ENCODE assay signal across 25 mouse cellular contexts in genomic region chr10:71267973-71268372, GRCm38 (mm10). TPM values are rescaled to one million over a fixed set of nuclear protein-coding genes. Genes with fewer than 3 reads are reported as not detected.
A peak's percentile ranks its signal among the peaks of the same experiment; 100 is the strongest.
DNase-seq lines count a peak whose midpoint lies in the region; ATAC-seq and TF ChIP-seq lines count a peak whose summit lies in the region.
"Had no signal": no experiment of that assay in that cellular context is flagged by ENCODE, and none has a peak within 500 bp of the region (broad histone marks: within the 10 kb centered on the region; RNA-seq: fewer than 3 reads in every experiment).

No protein-coding gene starts in this region.

- TF ChIP-seq CTCF in gastrocnemius, adult 2 months (IDR thresholded peaks at IDR 0.05), result no peak
- no peak for TF ChIP-seq CTCF in layer of hippocampus, adult 2 months (conservative IDR thresholded peaks at IDR 0.05)
- no peak for TF ChIP-seq CTCF in CH12.LX (conservative IDR thresholded peaks at IDR 0.05 in 1 of 2, IDR thresholded peaks at IDR 0.05 in 1 of 2; ENCODE audit: low read depth in 2 of 2, low read length in 2 of 2)
- no peak for TF ChIP-seq CTCF in cortical plate, adult 2 months (IDR thresholded peaks at IDR 0.05; ENCODE audit: extremely low read depth, insufficient read depth, low read length)

- no peak for TF ChIP-seq EP300 in CH12.LX (IDR thresholded peaks at IDR 0.05; ENCODE audit: low read length)

- no peaks in the 10 kb centered on the region for H3K9me3 ChIP-seq in CH12.LX (replicated peaks; ENCODE audit: low read length)
- H3K9me3 ChIP-seq: embryonic facial prominence, embryonic 10.5 days; embryonic facial prominence, embryonic 13.5 days; forebrain, embryonic 12.5 days; heart, embryonic 12.5 days; hindbrain, embryonic 12.5 days; hindbrain, embryonic 15.5 days; intestine, embryonic 15.5 days had no signal

- H3K79me2 ChIP-seq in CH12.LX (replicated peaks; ENCODE audit: control insufficient read depth, extremely low read depth, insufficient read depth, poor library complexity, severe bottlenecking), result no peaks in the 10 kb centered on the region

- H3K4me3 ChIP-seq in gastrocnemius, adult 2 months, result peak overlapping the region; percentile 29; the same call in 1 of the 2 replicates
- H3K4me3 ChIP-seq in layer of hippocampus, adult 2 months, result no peak overlapping the region
- no peak overlapping the region for H3K4me3 ChIP-seq in CH12.LX (replicated peaks in 1 of 3; ENCODE audit: low read depth in 2 of 3, low read length in 2 of 3, poor library complexity in 1 of 3)
- no peak overlapping the region for H3K4me3 ChIP-seq in cortical plate, adult 2 months (ENCODE audit: insufficient read depth, low read length)
- H3K4me3 ChIP-seq: embryonic facial prominence, embryonic 10.5 days; embryonic facial prominence, embryonic 13.5 days; erythroblast, embryonic 14.5 days; forebrain, embryonic 12.5 days; heart, embryonic 12.5 days; hindbrain, embryonic 12.5 days; hindbrain, embryonic 15.5 days; intestine, embryonic 15.5 days had no signal

- H3K27me3 ChIP-seq in CH12.LX (replicated peaks), result no peaks in the 10 kb centered on the region
- H3K27me3 ChIP-seq: embryonic facial prominence, embryonic 13.5 days; forebrain, embryonic 12.5 days; heart, embryonic 12.5 days; hindbrain, embryonic 12.5 days; hindbrain, embryonic 15.5 days; intestine, embryonic 15.5 days; Patski had no signal

- H3K9ac ChIP-seq in CH12.LX (ENCODE audit: insufficient read depth, low read depth), result no peak overlapping the region
- H3K9ac ChIP-seq: embryonic facial prominence, embryonic 13.5 days; forebrain, embryonic 12.5 days; forebrain, postnatal 0 days; heart, embryonic 12.5 days; hindbrain, embryonic 12.5 days; hindbrain, embryonic 15.5 days; intestine, embryonic 15.5 days had no signal

- in situ Hi-C loops in CH12.LX (cut with MboI; ENCODE audit: low pct_ligation_motif_present, low pct_unique_long_range_greater_than_20kb, low sequenced_read_pairs), result no loop called here

- H3K4me2 ChIP-seq in CH12.LX (ENCODE audit: insufficient read depth, low read depth, poor library complexity, severe bottlenecking), result no peak overlapping the region
- H3K4me2 ChIP-seq: embryonic facial prominence, embryonic 13.5 days; forebrain, embryonic 12.5 days; heart, embryonic 12.5 days; hindbrain, embryonic 12.5 days; hindbrain, embryonic 15.5 days; intestine, embryonic 15.5 days had no signal

- dilution Hi-C loops in CH12.LX (cut with MboI; ENCODE audit: extremely low pct_ligation_motif_present, extremely low pct_unique_long_range_greater_than_20kb, low sequenced_read_pairs), result no loop called here

- intact Hi-C loops in gastrocnemius, adult 2 months (cut with DNase I), result loop anchor here (2.0 kb wide), 1 partner anchor 15 kb away; no protein-coding TSS in a partner anchor

- ATAC-seq in cerebellum, adult (ENCODE audit: insufficient number of reproducible peaks, low FRiP score, low TSS enrichment), result no peak
- ATAC-seq: CD4-positive, CD25-positive, alpha-beta regulatory T cell, adult 4 months; forebrain, postnatal 0 days; intestine, embryonic 15.5 days; Patski had no signal

- peaks cover 3 to 15% of the 10 kb centered on the region in 2 experiments; a peak in 3 of 4 replicates for H3K4me1 ChIP-seq in CH12.LX (ENCODE audit: control insufficient read depth in 1 of 2, insufficient read depth in 2 of 2)
- H3K4me1 ChIP-seq in cortical plate, adult 2 months (ENCODE audit: control insufficient read depth, insufficient read depth, low read length), result peaks cover 16% of the 10 kb centered on the region
- H3K4me1 ChIP-seq: intestine, embryonic 15.5 days had no signal

- TF ChIP-seq POLR2A in CH12.LX (IDR thresholded peaks at IDR 0.05; ENCODE audit: low read depth, low read length), result no peak
- TF ChIP-seq POLR2A in cortical plate, adult 2 months (IDR thresholded peaks at IDR 0.05; ENCODE audit: extremely low read depth, insufficient read depth, low read length), result no peak

- no peak for DNase-seq in gastrocnemius, adult 2 months
- no peak for DNase-seq in gastrocnemius, postnatal 10 days
- no peak for DNase-seq in layer of hippocampus, adult 2 months (ENCODE audit: low spot score in 2 of 2)
- DNase-seq in layer of hippocampus, postnatal 10 days (ENCODE audit: low spot score in 2 of 2), result no peak
- no peak for DNase-seq in CH12.LX (ENCODE audit: extremely low read depth)
- DNase-seq: adrenal gland, postnatal 10 days; adrenal gland, postnatal 36 days; cerebellum, adult 11 months; cerebellum, adult 9-11 months; embryo, embryonic 11 days; forebrain, postnatal 0 days; gastrocnemius, postnatal 36 days; kidney, adult 11 months had no signal

- H3K36me3 ChIP-seq in CH12.LX (replicated peaks in 1 of 2; ENCODE audit: control insufficient read depth in 1 of 2, insufficient read depth in 1 of 2, low read length in 1 of 2), result no peaks in the 10 kb centered on the region
- H3K36me3 ChIP-seq: embryonic facial prominence, embryonic 10.5 days; embryonic facial prominence, embryonic 13.5 days; forebrain, embryonic 12.5 days; heart, embryonic 12.5 days; hindbrain, embryonic 12.5 days; hindbrain, embryonic 15.5 days; intestine, embryonic 15.5 days had no signal

- H3K27ac ChIP-seq in gastrocnemius, adult 2 months, result peak overlapping the region; percentile 59
- peak overlapping the region; percentile 51; the same call in 1 of the 2 replicates for H3K27ac ChIP-seq in layer of hippocampus, adult 2 months
- H3K27ac ChIP-seq in CH12.LX (ENCODE audit: insufficient read depth, low read depth), result no peak overlapping the region
- 0 out of 2 replicates have a peak overlapping the region, but pooled peaks have one; percentile 59 for H3K27ac ChIP-seq in cortical plate, adult 2 months (ENCODE audit: insufficient read depth, low read length)
- H3K27ac ChIP-seq: embryonic facial prominence, embryonic 10.5 days; embryonic facial prominence, embryonic 13.5 days; forebrain, embryonic 12.5 days; hindbrain, embryonic 12.5 days; hindbrain, embryonic 15.5 days; intestine, embryonic 15.5 days had no signal

- no peak for TF ChIP-seq RAD21 in CH12.LX (IDR thresholded peaks at IDR 0.05; ENCODE audit: low read depth, low read length)

TF ChIP-seq in CH12.LX, 34 proteins besides CTCF, POLR2A, EP300 and RAD21:
- no peak for TF ChIP-seq NELFE (IDR thresholded peaks at IDR 0.05; ENCODE audit: low read depth, low read length)
- no peak for TF ChIP-seq ZC3H11A (IDR thresholded peaks at IDR 0.05; ENCODE audit: low read depth, low read length)
- no peak for TF ChIP-seq CHD2 (IDR thresholded peaks at IDR 0.05; ENCODE audit: low read length)
- no peak for TF ChIP-seq ZKSCAN1 (IDR thresholded peaks at IDR 0.05; ENCODE audit: borderline replicate concordance, low read depth, low read length)
- TF ChIP-seq CHD1 (IDR thresholded peaks at IDR 0.05; ENCODE audit: low read depth, low read length), result no peak
- peak; percentile 98 for TF ChIP-seq MXI1 (IDR thresholded peaks at IDR 0.05; ENCODE audit: low read depth, low read length)
TF ChIP-seq in CH12.LX: peak in this region for 1.

RNA-seq across cellular contexts. Expression of gene Ube2d1, which starts 17.1 kb away (rescaled TPM):
- total RNA-seq in gastrocnemius, adult 2 months (2021), result 100 to 1,000 TPM; 162 to 211 TPM
- total RNA-seq in gastrocnemius, postnatal 10 days (2021), result 100 to 1,000 TPM; 141 to 158 TPM
- 10 to 100 TPM; 52.8 to 54.0 TPM for total RNA-seq in layer of hippocampus, adult 2 months (2021)
- 10 to 100 TPM; 70.3 to 79.7 TPM for total RNA-seq in layer of hippocampus, postnatal 10 days (2021)
- total RNA-seq in CH12.LX (2012; rRNA removed), result 1.0 TPM in 2 replicates
- 2.6 and 3.8 TPM in 2 replicates for total RNA-seq in CH12.LX (2014; rRNA removed)
- polyA plus RNA-seq in CH12.LX (2012; ENCODE audit: insufficient read length, low read depth), result 5.3 and 7.7 TPM in 2 replicates
- 104 TPM in 2 replicates for polyA plus RNA-seq in cortical plate, adult 2 months (2012; rRNA removed)
- polyA plus RNA-seq: erythroblast, embryonic 14.5 days had no signal

RNA-seq across cellular contexts. Expression of gene Tfam, which starts 29.9 kb away (rescaled TPM):
- 10 to 100 TPM; 44.5 to 55.6 TPM for total RNA-seq in gastrocnemius, adult 2 months (2021)
- 10 to 100 TPM; 48.1 to 53.0 TPM for total RNA-seq in gastrocnemius, postnatal 10 days (2021)
- total RNA-seq in layer of hippocampus, adult 2 months (2021), result 10 to 100 TPM; 44.9 to 47.2 TPM
- total RNA-seq in layer of hippocampus, postnatal 10 days (2021), result 10 to 100 TPM; 40.7 to 47.3 TPM
- total RNA-seq in CH12.LX (2012; rRNA removed), result 45.8 and 65.6 TPM in 2 replicates
- 113 and 174 TPM in 2 replicates for total RNA-seq in CH12.LX (2014; rRNA removed)
- 108 and 123 TPM in 2 replicates for polyA plus RNA-seq in CH12.LX (2012; ENCODE audit: insufficient read length, low read depth)
- 19.4 and 20.0 TPM in 2 replicates for polyA plus RNA-seq in cortical plate, adult 2 months (2012; rRNA removed)

Comparison
In these comparisons a context has a peak if more than half of its experiments do, and no peak if none do; other contexts are left out.
1. RNA of gene Ube2d1, which starts 17.1 kb away (total RNA-seq): 162 to 211 TPM in gastrocnemius, adult 2 months, 141 to 158 TPM in gastrocnemius, postnatal 10 days, 70.3 to 79.7 TPM in layer of hippocampus, postnatal 10 days and 52.8 to 54.0 TPM in layer of hippocampus, adult 2 months; 1.0 to 3.8 TPM in CH12.LX; every median in the first group is over 10 times any median in the second.